Mouse (Mus musculus) midbrain, embryonic 10.5 days (tissue): ENCODE measurements at regions not wholly inside any gene's neighbourhood (a gene's known extent, or its start where the extent isn't known, plus 50 kb on each side); places are given as distances from the start of the nearest gene placed in this dataset.

Experiments
- DNase-seq: peaks from one replicate; pipeline ENCODE4 v3.0.0-alpha.2; 2017; ENCODE audit warnings: low spot score
- H3K27ac ChIP-seq: fragments of 300-500 bp; sonication (generic); replicated peaks from 2 replicates; pipeline ENCODE4 v1.5.1; 2016; ENCODE audit warnings: mild to moderate bottlenecking
- H3K27me3 ChIP-seq: fragments of 300-500 bp; sonication (generic); 2 replicates; pipeline ENCODE4 v1.6.1; 2016; ENCODE audit warnings: low read depth, mild to moderate bottlenecking; ENCODE audit not compliant: poor library complexity, severe bottlenecking
- H3K36me3 ChIP-seq: fragments of 300-500 bp; sonication (generic); 2 replicates; pipeline ENCODE4 v1.6.1; 2016; ENCODE audit warnings: mild to moderate bottlenecking, moderate library complexity
- H3K4me1 ChIP-seq: fragments of 300-500 bp; sonication (generic); 2 replicates; pipeline ENCODE4 v1.6.1; 2016
- H3K4me3 ChIP-seq: fragments of 300-500 bp; sonication (generic); 2 replicates; pipeline ENCODE4 v1.5.1; 2016; ENCODE audit warnings: mild to moderate bottlenecking, moderate library complexity
- H3K9me3 ChIP-seq: fragments of 300-500 bp; sonication (generic); replicated peaks from 2 replicates; pipeline ENCODE4 v1.6.1; 2016; ENCODE audit warnings: mild to moderate bottlenecking
- WGBS: fragments of 180-500 bp; shearing (Covaris S2); methylation state at CpG from one replicate; pipeline ENCODE4 v1.1.7; 2016; 5-methylcytosine and 5-hydroxymethylcytosine counted together

- Histone ChIP-seq H3K36me3 (no peaks in the 10 kb centered on the region), H3K4me3 (no peak overlapping the region), H3K27ac (no peak overlapping the region), H3K9me3 (no peaks in the 10 kb centered on the region), H3K4me1 (peaks cover 29% of the 10 kb centered on the region), H3K27me3 (peaks cover 4% of the 10 kb centered on the region; the same call in 1 of the 2 replicates)
- no peak for DNase-seq
- WGBS, result 40% methylated on average over 5 of the region's 5 CpGs
Measured at GRCm38 (mm10) chr15:56817204-56818157, 659.9 kb downstream of the Slc22a22 start.

- no peaks in the 10 kb centered on the region for H3K9me3 ChIP-seq
- H3K27me3 ChIP-seq, result peaks cover 4% of the 10 kb centered on the region; the same call in 1 of the 2 replicates
- WGBS, result 52% methylated on average over 5 of the region's 5 CpGs
- H3K4me1 ChIP-seq, result peaks cover 20% of the 10 kb centered on the region
- DNase-seq, result no peak
- H3K27ac ChIP-seq, result no peak overlapping the region
- H3K36me3 ChIP-seq, result no peaks in the 10 kb centered on the region
- no peak overlapping the region for H3K4me3 ChIP-seq
Measured at GRCm38 (mm10) chr15:56813876-56814275, 663.5 kb downstream of the Slc22a22 start.

- Histone ChIP-seq H3K27ac (no peak overlapping the region), H3K9me3 (no peaks in the 10 kb centered on the region), H3K36me3 (no peaks in the 10 kb centered on the region), H3K4me1 (peaks cover 6% of the 10 kb centered on the region; the same call in 1 of the 2 replicates), H3K27me3 (no peaks in the 10 kb centered on the region), H3K4me3 (peak overlapping the region; percentile 14; the same call in 1 of the 2 replicates)
- 51% methylated on average over 13 of the region's 13 CpGs for WGBS
- peak; percentile 19 for DNase-seq
Measured at GRCm38 (mm10) chr15:56810151-56810550, 667.3 kb downstream of the Slc22a22 start.

- peaks cover 6% of the 10 kb centered on the region; the same call in 1 of the 2 replicates for H3K4me1 ChIP-seq
- no peak overlapping the region for H3K4me3 ChIP-seq
- H3K36me3 ChIP-seq, result no peaks in the 10 kb centered on the region
- no peaks in the 10 kb centered on the region for H3K27me3 ChIP-seq
- 79% methylated on average over 5 of the region's 5 CpGs for WGBS
- peak; percentile 33 for DNase-seq
- H3K9me3 ChIP-seq, result no peaks in the 10 kb centered on the region
- H3K27ac ChIP-seq, result no peak overlapping the region
Measured at GRCm38 (mm10) chr15:56807611-56808010, 669.8 kb downstream of the Slc22a22 start.

- no peaks in the 10 kb centered on the region for H3K27me3 ChIP-seq
- 93% methylated on average over 2 of the region's 2 CpGs for WGBS
- H3K9me3 ChIP-seq, result no peaks in the 10 kb centered on the region
- H3K4me1 ChIP-seq, result no peaks in the 10 kb centered on the region
- H3K4me3 ChIP-seq, result no peak overlapping the region
- H3K27ac ChIP-seq, result no peak overlapping the region
- no peaks in the 10 kb centered on the region for H3K36me3 ChIP-seq
- DNase-seq, result no peak
Measured at GRCm38 (mm10) chr15:56801933-56802332, 675.5 kb downstream of the Slc22a22 start.

GRCm38 (mm10) chr15:56775431-56775830 is 702.0 kb downstream of the Slc22a22 start:
- DNase-seq, result no peak
- WGBS, result 88% methylated on average over 5 of the region's 5 CpGs
- H3K36me3 ChIP-seq, result no peaks in the 10 kb centered on the region

GRCm38 (mm10) chr15:56774648-56775393 is 702.6 kb downstream of the Slc22a22 start:
- Histone ChIP-seq H3K4me1 (no peaks in the 10 kb centered on the region), H3K27me3 (no peaks in the 10 kb centered on the region), H3K36me3 (no peaks in the 10 kb centered on the region), H3K27ac (no peak overlapping the region), H3K4me3 (no peak overlapping the region), H3K9me3 (no peaks in the 10 kb centered on the region)
- no peak for DNase-seq
- 70% methylated on average over 9 of the region's 9 CpGs for WGBS

More at GRCm38 (mm10) chr15:56775431-56775830, 702.0 kb downstream of the Slc22a22 start:
- Histone ChIP-seq H3K4me3 (no peak overlapping the region), H3K27me3 (no peaks in the 10 kb centered on the region), H3K4me1 (no peaks in the 10 kb centered on the region), H3K27ac (no peak overlapping the region), H3K9me3 (no peaks in the 10 kb centered on the region)

GRCm38 (mm10) chr15:56766356-56766755 is 711.1 kb downstream of the Slc22a22 start:
- H3K9me3 ChIP-seq, result no peaks in the 10 kb centered on the region
- DNase-seq, result no peak
- H3K27me3 ChIP-seq, result no peaks in the 10 kb centered on the region
- peaks cover 9% of the 10 kb centered on the region for H3K4me1 ChIP-seq
- no peak overlapping the region for H3K4me3 ChIP-seq
- H3K27ac ChIP-seq, result no peak overlapping the region
- WGBS, result 58% methylated on average over 6 of the region's 6 CpGs
- H3K36me3 ChIP-seq, result no peaks in the 10 kb centered on the region

- Histone ChIP-seq H3K9me3 (no peaks in the 10 kb centered on the region), H3K36me3 (no peaks in the 10 kb centered on the region), H3K4me3 (no peak overlapping the region), H3K27ac (0 out of 2 replicates have a peak overlapping the region, but pooled peaks have one; percentile 17), H3K27me3 (no peaks in the 10 kb centered on the region), H3K4me1 (peaks cover 9% of the 10 kb centered on the region)
- DNase-seq, result no peak
- 39% methylated on average over 9 of the region's 9 CpGs for WGBS
Measured at GRCm38 (mm10) chr15:56764957-56765482, 712.4 kb downstream of the Slc22a22 start.

- WGBS, result 81% methylated on average over 5 of the region's 5 CpGs
- no peak for DNase-seq
- Histone ChIP-seq H3K36me3 (no peaks in the 10 kb centered on the region), H3K27ac (no peak overlapping the region), H3K9me3 (no peaks in the 10 kb centered on the region), H3K4me1 (peaks cover 9% of the 10 kb centered on the region), H3K27me3 (no peaks in the 10 kb centered on the region), H3K4me3 (no peak overlapping the region)
Measured at GRCm38 (mm10) chr15:56764019-56764418, 713.4 kb downstream of the Slc22a22 start.

GRCm38 (mm10) chr15:56746698-56747097 is 730.7 kb downstream of the Slc22a22 start:
- no peak overlapping the region for H3K27ac ChIP-seq
- 84% methylated on average over 1 of the region's 1 CpGs for WGBS
- no peak for DNase-seq
- H3K27me3 ChIP-seq, result no peaks in the 10 kb centered on the region
- no peaks in the 10 kb centered on the region for H3K36me3 ChIP-seq
- H3K4me3 ChIP-seq, result no peak overlapping the region
- peaks cover 17% of the 10 kb centered on the region for H3K4me1 ChIP-seq
- no peaks in the 10 kb centered on the region for H3K9me3 ChIP-seq

- no peak for DNase-seq
Measured at GRCm38 (mm10) chr15:56744915-56745314, 732.5 kb downstream of the Slc22a22 start.

More at GRCm38 (mm10) chr15:56744915-56745314, 732.5 kb downstream of the Slc22a22 start:
- Histone ChIP-seq H3K36me3 (no peaks in the 10 kb centered on the region), H3K9me3 (no peaks in the 10 kb centered on the region), H3K4me1 (peaks cover 17% of the 10 kb centered on the region), H3K27me3 (no peaks in the 10 kb centered on the region), H3K4me3 (no peak overlapping the region), H3K27ac (no peak overlapping the region)
- WGBS, result 24% methylated on average over 4 of the region's 4 CpGs
